Comparison of ENCODE assay signal across 13 mouse cellular contexts in genomic region chr6:30710371-30711364, GRCm38 (mm10). TPM values are rescaled to one million over a fixed set of nuclear protein-coding genes. Genes with fewer than 3 reads are reported as not detected.
A peak's percentile ranks its signal among the peaks of the same experiment; 100 is the strongest.
DNase-seq lines count a peak whose midpoint lies in the region; ATAC-seq and TF ChIP-seq lines count a peak whose summit lies in the region.
"Had no signal": no experiment of that assay in that cellular context is flagged by ENCODE, and none has a peak within 500 bp of the region (broad histone marks: within the 10 kb centered on the region; RNA-seq: fewer than 3 reads in every experiment).

No protein-coding gene starts in this region.

- ATAC-seq in lung, embryonic 14.5 days (ENCODE audit: insufficient read depth), result no peak
- ATAC-seq: hindbrain, postnatal 0 days had no signal

- no peaks in the 10 kb centered on the region for H3K27me3 ChIP-seq in lung, embryonic 14.5 days (ENCODE audit: insufficient read depth, low read length)
- no peaks in the 10 kb centered on the region for H3K27me3 ChIP-seq in limb, embryonic 10.5 days (ENCODE audit: low read depth, poor library complexity, severe bottlenecking)
- H3K27me3 ChIP-seq: heart, embryonic 12.5 days had no signal

- H3K4me3 ChIP-seq in lung, embryonic 14.5 days (ENCODE audit: low read depth, low read length), result no peak overlapping the region
- peak overlapping the region; percentile 36 for H3K4me3 ChIP-seq in limb, embryonic 10.5 days
- H3K4me3 ChIP-seq: heart, embryonic 12.5 days had no signal

- H3K4me2 ChIP-seq in lung, embryonic 14.5 days, result no peak overlapping the region
- H3K4me2 ChIP-seq: heart, embryonic 12.5 days had no signal

- H3K27ac ChIP-seq in lung, embryonic 14.5 days (ENCODE audit: low read depth), result peak overlapping the region; percentile 51
- H3K27ac ChIP-seq in limb, embryonic 10.5 days, result peak overlapping the region; percentile 97
- H3K27ac ChIP-seq: hindbrain, postnatal 0 days had no signal

- 0 out of 2 replicates have a peak overlapping the region, but pooled peaks have one; percentile 14 for H3K9ac ChIP-seq in lung, embryonic 14.5 days
- H3K9ac ChIP-seq: heart, embryonic 12.5 days had no signal

- DNase-seq in heart, adult 11 months, result peak; percentile 76
- DNase-seq in heart, adult 8-10 months (ENCODE audit: low spot score), result no peak
- DNase-seq in lung, embryonic 14.5 days, result peak; percentile 44
- DNase-seq in lung, postnatal 10 days, result no peak
- DNase-seq in adrenal gland, postnatal 14 days, result peak; percentile 60
- DNase-seq in limb, embryonic 10.5 days (ENCODE audit: low spot score), result peak; percentile 75
- DNase-seq in right cerebral cortex, adult 18-20 months, result no peak
- DNase-seq in c-Kit-positive CD71-positive TER-119-positive erythroid progenitor cells, embryonic 14.5 days (ENCODE audit: low spot score), result no peak
- DNase-seq: cerebellum, adult 11 months; spleen, adult 18-20 months; thymus, postnatal 25 days had no signal

- WGBS in lung, embryonic 14.5 days, result 46% methylated on average over 25 of the region's 25 CpGs
- WGBS in limb, embryonic 10.5 days, result 29% methylated on average over 25 of the region's 25 CpGs

- H3K9me3 ChIP-seq in lung, embryonic 14.5 days (ENCODE audit: low read depth, low read length), result no peaks in the 10 kb centered on the region
- no peaks in the 10 kb centered on the region for H3K9me3 ChIP-seq in limb, embryonic 10.5 days (replicated peaks)
- H3K9me3 ChIP-seq: heart, embryonic 12.5 days had no signal

- TF ChIP-seq CTCF in lung, embryonic 14.5 days (IDR thresholded peaks at IDR 0.05; ENCODE audit: low read depth), result no peak

- H3K4me1 ChIP-seq in lung, embryonic 14.5 days (ENCODE audit: insufficient read depth), result peaks cover 6% of the 10 kb centered on the region; the same call in 1 of the 2 replicates
- H3K4me1 ChIP-seq in limb, embryonic 10.5 days, result peaks cover 68% of the 10 kb centered on the region

- no peaks in the 10 kb centered on the region for H3K36me3 ChIP-seq in lung, embryonic 14.5 days (ENCODE audit: insufficient read depth)
- peaks cover 10% of the 10 kb centered on the region for H3K36me3 ChIP-seq in limb, embryonic 10.5 days
- H3K36me3 ChIP-seq: heart, embryonic 12.5 days had no signal

RNA-seq across cellular contexts. Expression of gene Mest, which starts 12.7 kb away (rescaled TPM):
- total RNA-seq in heart, adult 8-10 months (2022), result 1 to 10 TPM; 3.2 to 9.2 (median 7.6) TPM
- 1,596 and 1,677 TPM in 2 replicates for polyA plus RNA-seq in lung, embryonic 14.5 days (2014; fragmentation: Nextera tagmentation; extraction: Ambion mirVana)
- 73.3 and 85.6 TPM in 2 replicates for total RNA-seq in adrenal gland, postnatal 14 days (2021)
- 3,140 and 3,810 TPM in 2 replicates for polyA plus RNA-seq in limb, embryonic 10.5 days (2016; fragmentation: Nextera tagmentation; extraction: Ambion mirVana)

RNA-seq across cellular contexts. Expression of gene Cep41, which starts 17.1 kb away (rescaled TPM):
- 1 to 10 TPM; 1.5 to 3.4 (median 2.1) TPM for total RNA-seq in heart, adult 8-10 months (2022)
- 11.6 and 12.8 TPM in 2 replicates for polyA plus RNA-seq in lung, embryonic 14.5 days (2014; fragmentation: Nextera tagmentation; extraction: Ambion mirVana)
- total RNA-seq in adrenal gland, postnatal 14 days (2021), result 6.8 and 8.2 TPM in 2 replicates
- 28.8 and 33.1 TPM in 2 replicates for polyA plus RNA-seq in limb, embryonic 10.5 days (2016; fragmentation: Nextera tagmentation; extraction: Ambion mirVana)

Comparison
In these comparisons a context has a peak if more than half of its experiments do, and no peak if none do; other contexts are left out.
1. DNase-seq: peak in heart, adult 11 months (single experiment), lung, embryonic 14.5 days (single experiment), adrenal gland, postnatal 14 days (single experiment) and limb, embryonic 10.5 days (single experiment); none in heart, adult 8-10 months (single experiment), lung, postnatal 10 days (single experiment), right cerebral cortex, adult 18-20 months (single experiment) and c-Kit-positive CD71-positive TER-119-positive erythroid progenitor cells, embryonic 14.5 days (single experiment).